Mouse (Mus musculus): Measurements from ENCODE around the gene Slc7a7. TPM values are rescaled to one million over a fixed set of nuclear protein-coding genes. Genes with fewer than 3 reads are reported as not detected.
A peak's percentile ranks its signal among the peaks of the same experiment; 100 is the strongest.

Slc7a7 gene
- polyA plus RNA-seq, 2 experiments = 4.9 to 7.8 TPM

DNA sequence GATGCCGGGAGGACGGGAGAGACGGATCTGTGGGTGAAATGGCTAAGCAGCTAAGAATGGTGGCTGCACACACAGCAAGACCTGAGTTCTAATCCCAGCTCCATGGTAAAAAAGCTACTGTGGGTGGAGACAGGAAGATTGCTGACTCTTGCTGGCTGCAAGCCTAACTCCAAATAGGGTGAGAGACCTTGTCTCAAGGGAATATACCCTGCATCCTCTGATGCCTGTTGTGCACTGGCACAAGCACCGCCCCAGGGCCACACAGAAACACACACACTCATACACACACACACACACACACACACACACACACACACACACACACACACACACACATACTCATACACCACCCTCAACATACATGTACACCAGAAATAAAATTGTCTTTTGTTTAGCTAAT, 750 bp downstream of the Slc7a7 start:
- Histone ChIP-seq H3K9ac (replicated peaks) (no peak overlapping the region), H3K9me3 (ENCODE audit: control insufficient read depth, low read length) (no peaks in the 10 kb centered on the region), H3K4me1 (replicated peaks; ENCODE audit: control insufficient read depth in 2 of 2, insufficient read depth in 2 of 2, low read length in 1 of 2) (peaks cover 0 to 16% of the 10 kb centered on the region in 2 experiments; a peak in 3 of 4 replicates), H3K36me3 (replicated peaks; ENCODE audit: control insufficient read depth, insufficient read depth, low read depth) (no peaks in the 10 kb centered on the region), H3K4me2 (ENCODE audit: low read depth) (peak overlapping the region; percentile 55), H3K4me3 (ENCODE audit: insufficient read depth in 1 of 2, low read depth in 2 of 2, low read length in 2 of 2) (no peak overlapping the region), H3K27me3 (ENCODE audit: control insufficient read depth, insufficient read depth, low read length) (no peaks in the 10 kb centered on the region), H3K27ac (no peak overlapping the region)
- WGBS (ENCODE audit: insufficient replicate concordance) = 74% methylated on average over 4 of the region's 4 CpGs
- ATAC-seq (ENCODE audit: insufficient read depth) = no peak
- TF ChIP-seq CTCF (IDR thresholded peaks at IDR 0.05; ENCODE audit: low read depth) = no peak
- no peak for TF ChIP-seq EP300 (IDR thresholded peaks at IDR 0.05; ENCODE audit: low read depth)
- no peak for DNase-seq (ENCODE audit: low read depth in 3 of 3, low spot score in 3 of 3)

GRCm38 (mm10) chr14:54416229-54416775, 1.3 kb downstream of the Slc7a7 start:
- Histone ChIP-seq H3K4me1 (replicated peaks; ENCODE audit: control insufficient read depth in 2 of 2, insufficient read depth in 2 of 2, low read length in 1 of 2) (peaks cover 0 to 16% of the 10 kb centered on the region in 2 experiments; a peak in 3 of 4 replicates), H3K9ac (replicated peaks) (no peak overlapping the region), H3K4me2 (ENCODE audit: low read depth) (no peak overlapping the region), H3K27me3 (ENCODE audit: control insufficient read depth, insufficient read depth, low read length) (no peaks in the 10 kb centered on the region), H3K9me3 (ENCODE audit: control insufficient read depth, low read length) (no peaks in the 10 kb centered on the region), H3K36me3 (replicated peaks; ENCODE audit: control insufficient read depth, insufficient read depth, low read depth) (no peaks in the 10 kb centered on the region), H3K4me3 (ENCODE audit: insufficient read depth in 1 of 2, low read depth in 2 of 2, low read length in 2 of 2) (no peak overlapping the region), H3K27ac (no peak overlapping the region)
- TF ChIP-seq EP300 (IDR thresholded peaks at IDR 0.05; ENCODE audit: low read depth) = no peak
- no peak for TF ChIP-seq CTCF (IDR thresholded peaks at IDR 0.05; ENCODE audit: low read depth)
- DNase-seq (ENCODE audit: low read depth in 3 of 3, low spot score in 3 of 3) = no peak
- WGBS (ENCODE audit: insufficient replicate concordance) = 53% methylated on average over 5 of the region's 5 CpGs
- ATAC-seq (ENCODE audit: insufficient read depth) = no peak

DNA sequence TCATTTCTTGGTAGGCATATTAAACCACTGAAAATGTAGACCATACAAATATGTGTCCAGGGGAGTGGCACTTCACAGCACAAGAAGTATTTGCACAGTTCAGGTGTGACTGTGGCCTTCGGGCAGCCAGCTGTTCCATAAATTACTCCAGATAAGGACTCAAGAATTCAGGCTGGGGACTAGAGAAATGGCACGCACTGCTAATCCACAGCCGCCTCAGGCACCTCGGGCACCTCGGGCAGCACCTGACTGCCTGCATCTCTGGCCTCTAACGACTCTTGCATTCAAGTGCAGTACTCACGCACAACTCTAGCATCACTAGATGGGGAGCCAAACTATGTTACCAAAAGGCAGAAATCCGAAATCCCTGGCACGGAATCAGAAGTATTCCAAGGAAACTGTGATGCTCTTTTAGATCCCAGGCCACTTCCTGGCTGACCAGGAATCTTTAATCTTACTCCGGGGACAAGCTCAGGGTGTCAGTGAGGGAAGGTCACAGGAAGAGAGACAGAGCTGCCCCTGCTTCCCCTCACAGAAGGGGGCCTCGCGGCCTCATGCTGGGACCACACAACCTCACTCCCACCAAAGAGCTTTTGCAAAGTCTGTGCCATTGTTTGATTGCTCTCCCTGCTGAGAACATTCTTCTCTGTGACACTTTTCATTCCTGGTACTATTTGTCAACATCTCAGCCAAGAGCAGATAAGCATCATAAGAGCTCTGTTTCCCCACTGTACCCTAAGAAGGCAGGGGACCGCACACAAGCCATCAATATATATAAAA, 2.1 kb downstream of the Slc7a7 start:
- WGBS (ENCODE audit: insufficient replicate concordance) = 38% methylated on average over 13 of the region's 13 CpGs
- DNase-seq (ENCODE audit: low read depth in 3 of 3, low spot score in 3 of 3) (no peak), ATAC-seq (ENCODE audit: insufficient read depth) (no peak)
- Histone ChIP-seq H3K27ac (no peak overlapping the region), H3K4me2 (ENCODE audit: low read depth) (0 out of 2 replicates have a peak overlapping the region, but pooled peaks have one; percentile 11), H3K4me3 (ENCODE audit: insufficient read depth in 1 of 2, low read depth in 2 of 2, low read length in 2 of 2) (no peak overlapping the region), H3K27me3 (ENCODE audit: control insufficient read depth, insufficient read depth, low read length) (no peaks in the 10 kb centered on the region), H3K4me1 (replicated peaks; ENCODE audit: control insufficient read depth in 2 of 2, insufficient read depth in 2 of 2, low read length in 1 of 2) (peaks cover 0 to 18% of the 10 kb centered on the region in 2 experiments), H3K9me3 (ENCODE audit: control insufficient read depth, low read length) (no peaks in the 10 kb centered on the region), H3K36me3 (replicated peaks; ENCODE audit: control insufficient read depth, insufficient read depth, low read depth) (no peaks in the 10 kb centered on the region), H3K9ac (replicated peaks) (no peak overlapping the region)
- TF ChIP-seq EP300 (IDR thresholded peaks at IDR 0.05; ENCODE audit: low read depth) (no peak), CTCF (IDR thresholded peaks at IDR 0.05; ENCODE audit: low read depth) (no peak)

- no peak for DNase-seq (ENCODE audit: low read depth in 3 of 3, low spot score in 3 of 3)
- H3K9ac ChIP-seq (replicated peaks) = no peak overlapping the region
- peaks cover 0 to 25% of the 10 kb centered on the region in 2 experiments for H3K4me1 ChIP-seq (replicated peaks; ENCODE audit: control insufficient read depth in 2 of 2, insufficient read depth in 2 of 2, low read length in 1 of 2)
- ATAC-seq (ENCODE audit: insufficient read depth) = no peak
- no peaks in the 10 kb centered on the region for H3K27me3 ChIP-seq (ENCODE audit: control insufficient read depth, insufficient read depth, low read length)
- peak overlapping the region; percentile 44 for H3K4me2 ChIP-seq (ENCODE audit: low read depth)
- no peaks in the 10 kb centered on the region for H3K36me3 ChIP-seq (replicated peaks; ENCODE audit: control insufficient read depth, insufficient read depth, low read depth)
- TF ChIP-seq CTCF (IDR thresholded peaks at IDR 0.05; ENCODE audit: low read depth) = no peak
- TF ChIP-seq EP300 (IDR thresholded peaks at IDR 0.05; ENCODE audit: low read depth) = no peak
- no peak overlapping the region for H3K4me3 ChIP-seq (ENCODE audit: insufficient read depth in 1 of 2, low read depth in 2 of 2, low read length in 2 of 2)
- 22% methylated on average over 18 of the region's 18 CpGs for WGBS (ENCODE audit: insufficient replicate concordance)
- no peaks in the 10 kb centered on the region for H3K9me3 ChIP-seq (ENCODE audit: control insufficient read depth, low read length)
- H3K27ac ChIP-seq = no peak overlapping the region
These were observed 3.5 kb downstream of the Slc7a7 start for GRCm38 (mm10) chr14:54413877-54414700.

Data from liver, embryonic 14.5 days (tissue).